Mouse (Mus musculus) thymus, postnatal 10 days (tissue): ENCODE data around the gene Areg.

Experiments
- DNase-seq, 2 experiments: peaks; one replicate each; pipeline ENCODE4 v3.0.0; 2021; ENCODE audit warnings: low spot score in 2 of 2

Gene Areg

DNA sequence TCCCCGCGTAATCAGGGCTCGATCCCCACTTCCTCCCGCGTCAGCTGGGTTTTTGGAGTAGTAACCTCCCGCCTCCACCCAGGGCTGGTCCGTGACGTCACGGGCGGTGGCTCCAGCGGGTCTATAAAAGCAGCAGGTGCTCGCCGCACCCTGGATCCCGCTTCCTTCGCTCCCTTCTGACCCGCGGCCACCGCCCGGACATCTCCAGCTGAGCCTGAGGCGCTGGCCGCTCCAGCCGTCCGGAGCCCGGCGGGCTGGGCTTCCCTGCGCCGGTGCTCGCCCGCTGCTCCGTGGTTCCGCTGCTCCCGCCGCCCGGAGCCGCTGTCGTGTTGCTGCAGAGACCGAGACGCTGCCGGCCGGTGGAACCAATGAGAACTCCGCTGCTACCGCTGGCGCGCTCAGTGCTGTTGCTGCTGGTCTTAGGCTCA lies at the start of gene Areg:
TSS of gene Areg (plus strand) at position 154 of the 428 bp plus-strand sequence.
- DNase-seq: peak; percentile 15 to 25

DNA sequence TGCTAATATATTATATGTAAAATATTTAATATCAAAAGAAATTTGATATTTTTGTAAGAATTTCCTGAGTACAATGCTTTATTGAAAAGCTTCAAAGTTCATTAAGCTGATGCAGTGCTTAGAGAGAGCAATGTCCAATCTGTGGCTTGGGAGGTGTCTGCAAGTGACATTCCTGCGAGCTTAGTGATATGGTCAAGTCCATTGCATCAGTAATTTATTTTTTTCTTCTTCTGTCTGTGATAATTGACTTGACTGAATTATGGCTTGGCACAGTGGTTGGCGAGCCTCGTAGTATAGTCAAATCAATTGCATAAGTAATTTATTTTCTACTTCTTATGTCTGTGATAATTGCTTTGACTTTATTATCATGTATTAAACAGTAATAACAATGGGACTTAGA lies 49.1 kb upstream of the Areg start:
- DNase-seq: no peak

DNA sequence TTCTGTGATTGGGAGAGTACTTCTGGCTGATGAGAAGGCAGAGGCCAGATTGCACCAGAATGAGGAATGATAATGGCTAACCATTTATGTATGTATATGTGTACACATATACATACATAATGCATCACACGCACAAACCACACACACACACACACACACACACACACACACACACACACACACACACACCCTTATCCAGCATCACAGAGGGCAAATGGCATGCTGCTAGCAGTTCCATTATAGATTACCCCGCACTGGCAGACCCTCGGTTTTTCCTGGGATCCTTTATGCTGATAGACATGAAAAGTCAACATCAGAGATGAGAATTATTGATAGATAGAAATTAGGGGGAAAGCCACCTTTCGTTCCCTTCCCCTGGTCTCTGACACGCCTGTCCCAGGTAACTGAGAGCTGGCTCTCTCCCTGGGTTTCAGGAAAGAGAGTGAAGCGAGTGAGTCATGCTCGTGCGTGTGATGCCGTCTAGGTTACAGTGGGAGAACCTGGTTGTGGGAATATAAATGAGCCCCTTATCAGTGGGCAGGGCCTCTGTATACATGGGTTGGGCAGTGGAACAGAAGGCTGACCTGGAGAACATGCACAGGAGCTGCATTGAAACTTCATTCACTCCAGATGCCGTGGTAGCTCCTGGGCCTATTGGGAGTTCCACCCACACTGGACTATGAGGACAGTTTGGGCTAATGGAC lies 41.3 kb upstream of the Areg start:
- DNase-seq: no peak

DNA sequence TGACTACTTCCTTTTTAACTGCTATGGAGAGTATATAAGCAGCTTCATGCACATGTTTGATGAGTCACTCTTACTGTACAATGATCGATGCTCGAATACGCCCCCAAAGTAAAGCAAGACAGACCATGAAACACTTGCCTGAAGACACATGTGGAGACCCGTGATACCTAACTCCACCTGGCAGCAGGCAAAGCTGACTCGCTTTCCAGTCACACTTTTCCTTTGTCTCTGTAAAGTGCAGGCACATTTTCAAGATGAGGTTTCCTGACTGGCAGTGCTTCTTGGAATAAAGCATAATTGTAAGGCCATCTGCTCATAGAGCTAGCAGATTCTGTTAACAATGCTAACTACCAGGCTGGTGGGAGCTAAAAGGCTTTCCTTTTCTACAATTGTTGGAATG lies 37.7 kb upstream of the Areg start:
- DNase-seq: no peak

DNA sequence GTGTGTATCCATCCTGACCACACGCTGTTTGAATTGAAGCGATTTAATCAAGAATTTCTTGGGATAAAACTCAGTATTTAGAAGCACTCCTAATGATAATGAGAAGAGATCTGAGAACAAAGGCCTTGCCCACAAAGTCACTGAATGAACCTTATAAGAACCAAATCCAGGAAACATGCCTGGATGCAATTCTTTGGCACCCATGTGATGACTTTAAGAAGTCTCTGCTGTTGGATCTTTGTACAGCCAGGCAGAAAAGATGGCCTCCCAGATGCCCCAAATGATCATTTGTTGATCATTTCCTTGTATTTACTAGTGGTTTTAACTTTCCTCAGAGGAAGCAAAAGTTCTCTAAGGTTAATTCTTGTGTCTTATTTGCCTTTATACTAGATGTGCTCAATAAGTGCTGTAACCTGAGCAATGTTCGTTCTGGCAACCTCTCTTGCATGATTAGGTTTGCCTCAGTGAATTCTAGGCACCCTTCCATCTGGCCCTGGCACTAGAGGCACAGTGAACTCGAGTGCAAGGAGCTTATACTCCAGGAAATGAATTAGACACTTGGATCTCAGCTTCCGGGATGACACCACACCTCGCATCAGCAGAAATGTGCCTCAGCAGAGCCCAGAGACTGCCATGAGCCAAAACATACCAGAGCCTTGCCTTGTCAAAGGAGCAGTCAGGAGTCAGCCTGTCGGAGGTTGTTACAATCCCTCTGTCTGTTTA lies 35.3 kb upstream of the Areg start:
- DNase-seq: no peak

DNA sequence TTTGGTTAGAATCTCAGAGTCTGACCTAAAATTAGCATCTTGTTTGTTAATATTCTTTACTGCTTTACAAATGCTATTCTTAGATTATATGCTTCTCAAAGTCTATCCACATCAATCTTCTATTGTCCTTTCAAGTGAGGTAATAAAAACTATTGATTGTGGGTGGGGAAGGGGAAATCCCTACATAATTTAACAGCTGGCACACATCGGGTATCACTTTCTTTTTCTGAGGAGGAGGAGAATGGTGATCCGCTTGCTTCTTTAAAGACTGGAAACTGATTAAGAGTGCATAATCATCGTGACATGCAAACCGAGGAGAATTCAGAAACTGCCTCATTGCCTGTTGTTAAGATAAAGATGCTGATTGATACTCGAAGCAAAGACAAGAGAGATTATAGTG lies 33.2 kb upstream of the Areg start:
- DNase-seq: no peak

DNA sequence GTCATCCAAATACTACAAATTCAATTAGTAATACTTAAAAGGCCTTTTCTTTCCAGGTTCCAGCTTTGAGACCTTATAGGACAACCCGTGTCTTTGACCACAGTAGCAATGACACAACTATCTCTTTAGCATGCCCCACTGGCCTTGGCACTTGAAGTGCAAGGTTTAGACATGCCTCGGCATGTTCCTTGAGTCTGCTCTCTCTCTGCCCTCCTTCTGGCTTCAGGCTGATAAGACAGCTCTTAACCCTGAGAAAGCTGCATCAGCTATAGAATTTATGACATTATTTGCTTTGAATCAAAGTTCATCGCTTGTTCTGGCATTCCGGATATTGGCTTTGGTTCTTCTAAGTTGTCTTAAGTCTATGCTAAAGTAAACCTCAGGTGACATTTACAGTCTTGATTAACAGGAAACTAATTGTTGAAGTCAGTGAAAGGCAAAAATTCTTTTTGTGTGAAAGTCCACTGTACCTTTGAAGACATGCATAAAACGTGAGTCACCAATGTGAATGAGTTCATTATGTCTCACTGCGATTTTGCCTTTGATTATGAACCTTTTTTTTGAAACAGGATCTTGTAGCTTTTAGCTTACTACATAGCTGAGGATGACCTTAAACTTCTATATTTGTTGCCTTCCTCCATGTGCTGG lies 29.3 kb upstream of the Areg start:
- DNase-seq: no peak

DNA sequence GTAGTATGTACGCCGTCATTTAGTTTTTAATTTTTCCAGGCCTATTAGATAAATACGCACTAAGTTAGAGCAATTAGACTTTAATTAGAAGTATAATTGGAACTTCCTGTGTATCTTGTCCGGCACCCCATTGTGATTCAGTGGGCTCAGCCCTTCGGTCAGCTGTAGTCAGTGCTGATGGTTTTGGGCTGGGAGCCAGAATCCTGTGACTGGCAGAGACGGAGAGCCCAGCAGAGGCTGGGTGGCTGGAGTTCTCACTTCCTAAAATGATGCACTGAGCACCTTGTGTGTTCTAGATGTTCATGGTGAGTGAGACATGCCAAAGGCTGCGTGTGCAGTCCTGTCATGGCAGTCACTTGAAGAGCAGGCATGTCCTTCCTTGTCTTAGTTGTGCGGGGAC lies 28.4 kb upstream of the Areg start:
- DNase-seq: no peak

DNA sequence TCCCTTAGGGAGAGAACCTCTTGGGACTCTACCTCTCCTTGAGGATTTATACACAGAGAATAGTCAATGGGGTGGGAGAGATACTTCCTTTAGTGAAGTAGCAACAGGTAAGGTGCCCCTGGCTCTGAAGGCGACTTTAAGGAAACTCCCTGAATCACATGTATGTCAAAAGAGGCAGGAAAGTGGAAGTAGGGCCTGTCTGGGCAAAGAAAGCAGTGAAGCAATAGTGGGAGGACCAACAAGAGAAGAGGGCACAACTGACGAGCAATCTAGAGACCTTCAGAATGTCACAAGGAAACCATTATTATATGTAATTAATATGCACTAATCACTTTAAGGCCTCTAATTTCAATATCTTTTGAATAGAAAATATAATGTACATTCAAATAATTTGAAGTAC lies 25.4 kb upstream of the Areg start:
- DNase-seq: no peak

DNA sequence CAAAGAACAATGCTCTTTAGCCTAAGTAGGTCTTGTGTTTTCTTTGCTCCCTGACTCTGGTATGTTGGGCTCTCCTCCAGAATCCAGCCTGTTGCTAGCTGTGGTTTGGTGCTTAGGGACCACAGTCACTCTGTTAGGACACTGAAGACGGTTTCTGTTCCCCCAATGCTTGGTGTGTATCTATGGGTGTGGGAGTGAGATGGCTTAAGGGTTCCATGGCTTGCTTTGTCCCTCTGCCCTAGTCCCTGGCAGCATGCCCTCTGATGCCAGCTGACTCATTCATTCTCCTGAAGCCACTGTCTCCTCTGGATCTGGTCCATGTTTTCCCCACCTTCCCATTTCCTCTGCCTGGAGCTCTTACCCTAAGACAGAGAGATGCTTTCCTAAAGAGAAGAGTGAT lies 24.8 kb upstream of the Areg start:
- no peak for DNase-seq

DNA sequence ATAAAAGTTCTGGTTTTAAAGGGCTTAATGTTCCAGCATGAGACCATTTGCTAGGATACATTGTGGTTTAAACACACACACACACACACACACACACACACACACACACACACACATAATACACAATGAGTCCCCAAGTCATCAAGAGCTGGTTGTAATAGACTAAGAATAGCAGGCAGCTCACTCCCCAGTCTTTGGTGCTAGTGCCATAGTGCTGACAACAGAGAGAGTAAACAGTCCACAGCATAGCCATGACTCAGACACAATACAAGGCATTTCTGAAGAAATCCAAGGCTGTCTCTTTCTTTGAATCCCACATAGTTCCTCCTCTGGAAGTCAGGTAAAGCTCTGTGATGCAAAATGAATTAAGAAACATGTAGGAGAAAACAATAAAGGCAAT lies 20.8 kb upstream of the Areg start:
- DNase-seq: no peak

DNA sequence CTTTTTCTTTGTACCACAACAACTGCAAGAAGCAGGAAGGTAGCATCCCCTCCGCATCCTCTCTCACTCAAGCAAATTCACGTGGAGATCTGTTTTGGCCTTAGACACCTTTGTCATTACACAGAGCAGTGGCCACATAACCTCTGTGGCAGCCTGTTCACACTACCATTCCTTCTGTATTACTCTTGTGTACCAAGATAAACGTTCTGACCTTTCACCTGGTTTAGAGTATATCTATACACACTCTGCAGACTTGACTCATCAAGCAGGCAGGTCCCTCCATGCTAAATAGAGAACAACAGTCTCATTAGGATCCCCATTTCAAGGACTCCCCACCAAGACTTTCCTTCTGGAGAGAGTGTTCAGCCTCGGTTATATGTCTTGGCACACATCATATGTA lies 16.0 kb upstream of the Areg start:
- no peak for DNase-seq

DNA sequence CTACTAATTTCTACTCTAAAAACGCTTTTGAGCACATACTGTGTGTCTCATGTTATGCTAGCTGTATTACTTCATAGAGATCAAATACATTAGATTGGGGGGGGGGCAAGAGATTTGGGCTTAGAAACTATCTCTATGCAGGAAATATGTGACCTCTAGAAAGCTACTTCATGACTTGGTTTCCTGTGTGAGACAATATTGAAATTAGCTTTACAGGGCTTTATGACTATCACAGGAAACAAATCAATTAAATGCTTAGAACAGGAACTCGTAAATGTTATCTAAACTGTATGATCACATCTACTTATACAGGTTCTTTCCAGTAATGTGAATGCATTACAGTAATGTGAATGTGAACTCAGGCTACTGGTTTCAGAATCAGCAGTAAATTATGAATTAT lies 15.3 kb upstream of the Areg start:
- DNase-seq: no peak

DNA sequence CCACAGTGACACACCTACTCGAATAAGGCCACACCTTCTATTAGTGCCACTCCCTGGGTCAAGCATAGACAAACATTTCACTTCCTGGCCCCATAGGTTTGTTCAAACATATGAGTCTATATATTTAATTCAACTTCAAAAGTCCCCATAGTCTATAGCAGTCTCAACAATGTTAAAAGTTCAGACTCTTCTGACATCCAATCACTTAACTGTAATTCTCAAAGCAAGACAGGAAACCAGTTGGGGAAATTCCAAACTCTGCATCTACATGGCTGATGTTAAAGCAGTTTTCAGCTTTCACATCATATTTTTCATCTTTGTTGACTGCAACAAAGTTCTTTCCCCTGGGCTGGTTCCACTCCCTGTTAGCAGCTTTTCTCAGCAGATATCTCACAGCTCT lies 12.8 kb upstream of the Areg start:
- DNase-seq: no peak

DNA sequence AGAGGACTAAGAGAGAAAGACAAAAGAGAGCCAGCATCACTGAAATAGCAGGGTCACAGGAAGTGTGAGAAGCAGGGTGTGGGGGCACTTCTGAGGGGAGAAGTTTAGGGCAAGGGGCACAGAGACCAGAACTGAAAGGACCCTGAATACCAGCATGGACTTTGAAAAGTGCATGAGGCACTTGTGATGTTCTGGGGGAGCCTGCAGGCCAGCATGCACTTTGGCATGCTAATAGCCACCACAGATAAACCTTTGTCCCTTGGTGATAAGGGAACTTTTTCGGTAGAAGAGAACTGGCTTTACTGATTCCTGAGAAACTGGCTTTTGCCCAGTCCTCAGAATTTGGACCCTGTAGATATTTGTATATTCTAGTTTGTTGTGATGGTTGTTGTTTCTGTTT lies 4.4 kb upstream of the Areg start:
- DNase-seq: no peak

DNA sequence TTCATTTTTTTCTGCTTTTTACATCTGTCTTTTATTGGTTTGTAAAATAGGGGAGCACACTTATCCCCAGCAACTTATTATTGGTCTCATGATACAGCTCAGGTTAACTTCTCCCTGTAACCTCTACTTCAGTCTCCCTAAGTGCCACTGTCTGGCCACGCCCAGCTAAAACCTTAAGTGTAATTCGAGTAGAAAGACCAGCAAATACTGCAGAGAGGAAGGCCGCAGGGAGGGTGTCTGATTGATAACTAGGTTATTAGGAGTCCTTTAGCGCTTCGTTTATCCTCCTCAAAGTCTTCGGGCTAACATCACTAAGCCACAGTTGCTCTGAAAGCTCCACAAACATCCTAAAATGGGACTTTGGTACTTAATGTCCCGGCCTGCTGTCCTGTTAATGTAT lies 429 bp upstream of the Areg start:
- no peak for DNase-seq

DNA sequence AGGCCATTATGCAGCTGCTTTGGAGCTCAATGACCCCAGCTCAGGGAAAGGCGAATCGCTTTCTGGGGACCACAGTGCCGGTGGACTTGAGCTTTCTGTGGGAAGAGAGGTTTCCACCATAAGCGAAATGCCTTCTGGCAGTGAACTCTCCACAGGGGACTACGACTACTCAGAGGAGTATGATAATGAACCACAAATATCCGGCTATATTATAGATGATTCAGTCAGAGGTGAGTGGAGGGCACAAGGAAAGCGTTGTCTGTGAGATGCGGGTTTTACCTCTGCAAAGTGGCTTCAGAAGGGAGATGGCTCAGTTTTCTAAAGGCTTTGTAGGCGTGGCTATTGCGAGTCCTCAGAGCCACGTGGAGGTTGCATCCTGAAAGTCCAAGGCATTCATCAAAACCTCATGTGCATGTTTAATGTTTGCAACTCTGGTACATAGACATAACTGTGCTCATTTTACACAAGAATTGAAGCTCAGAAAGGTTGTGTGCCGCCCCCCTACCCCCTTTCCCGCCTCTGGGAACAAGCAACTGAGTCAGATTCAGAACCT lies 1.6 kb downstream of the Areg start:
- no peak for DNase-seq

DNA sequence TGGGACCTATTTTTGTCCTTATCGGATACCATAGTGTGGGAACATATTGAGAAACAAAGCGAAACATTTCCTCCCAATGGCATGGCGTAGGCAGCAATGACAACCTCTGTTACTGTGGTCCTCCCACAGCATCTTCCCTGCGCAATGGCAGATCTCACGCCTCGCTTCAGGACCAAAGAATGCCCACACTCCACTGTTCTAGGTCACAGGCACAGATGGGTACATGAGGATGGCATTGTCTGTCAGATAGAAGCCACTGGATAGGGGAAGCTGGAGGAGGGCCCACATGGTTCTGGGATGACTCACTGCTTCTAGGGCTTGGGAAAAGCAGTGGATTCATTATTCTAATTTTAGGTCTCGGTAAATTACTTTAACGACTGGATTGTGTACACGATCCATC lies 5.6 kb downstream of the Areg start:
- DNase-seq: no peak

DNA sequence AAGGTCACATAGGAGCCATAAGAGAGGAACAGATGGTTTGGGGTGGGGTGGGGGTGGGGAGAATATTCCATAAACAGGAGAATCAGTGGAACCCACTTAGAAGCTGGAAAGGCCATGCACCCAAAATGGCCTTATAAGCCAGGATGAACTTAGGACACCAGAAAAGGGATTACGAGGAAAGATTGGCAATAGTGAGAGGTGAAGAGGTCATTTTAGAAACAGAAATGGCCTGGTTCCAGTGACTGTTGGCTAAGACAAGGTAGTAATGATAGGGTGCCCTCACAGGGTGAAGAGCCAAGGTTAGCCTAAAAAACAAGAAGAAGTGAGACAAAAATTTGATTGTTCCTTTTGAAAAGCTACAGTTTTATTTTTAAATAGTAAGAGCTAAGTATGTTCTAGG lies 7.6 kb downstream of the Areg start:
- no peak for DNase-seq

DNA sequence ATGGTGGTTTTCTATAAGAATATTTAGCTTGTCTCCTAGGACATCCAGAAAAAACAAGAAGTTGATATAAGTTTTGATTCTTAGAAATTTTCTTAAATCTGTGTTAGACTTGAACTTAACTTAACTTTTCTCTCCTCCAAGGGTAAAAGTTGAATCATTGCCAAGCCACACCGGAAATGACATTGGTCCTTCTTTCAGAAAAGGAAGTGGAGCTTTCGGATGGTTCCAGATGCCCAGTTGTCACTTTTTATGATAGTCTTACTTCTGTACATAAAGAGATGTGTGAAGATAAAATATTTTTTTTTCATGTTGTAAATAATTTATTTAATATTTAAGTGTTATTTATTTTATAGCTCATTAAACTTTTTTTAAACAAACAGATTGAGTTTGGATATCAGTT lies 8.7 kb downstream of the Areg start:
- DNase-seq: no peak

DNA sequence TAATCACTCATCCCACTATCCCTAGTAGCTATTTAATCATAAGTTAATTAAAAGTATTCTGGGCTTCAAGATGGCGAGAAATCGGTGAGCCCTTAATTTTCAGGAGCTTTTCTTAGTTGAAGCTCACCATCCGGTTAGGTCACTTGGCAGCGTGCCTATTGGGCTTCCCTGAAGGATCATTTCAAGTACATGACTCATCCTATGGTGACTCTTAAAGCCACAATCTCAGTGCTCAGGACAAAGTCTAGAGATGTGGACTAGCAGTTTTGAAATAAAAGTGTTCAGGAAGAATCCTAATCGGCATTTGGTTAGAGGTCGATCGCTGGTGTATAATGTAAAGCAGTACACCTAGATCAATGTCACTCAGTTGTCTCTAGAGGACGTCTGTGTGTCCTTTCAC lies 17.3 kb downstream of the Areg start:
- DNase-seq: no peak

DNA sequence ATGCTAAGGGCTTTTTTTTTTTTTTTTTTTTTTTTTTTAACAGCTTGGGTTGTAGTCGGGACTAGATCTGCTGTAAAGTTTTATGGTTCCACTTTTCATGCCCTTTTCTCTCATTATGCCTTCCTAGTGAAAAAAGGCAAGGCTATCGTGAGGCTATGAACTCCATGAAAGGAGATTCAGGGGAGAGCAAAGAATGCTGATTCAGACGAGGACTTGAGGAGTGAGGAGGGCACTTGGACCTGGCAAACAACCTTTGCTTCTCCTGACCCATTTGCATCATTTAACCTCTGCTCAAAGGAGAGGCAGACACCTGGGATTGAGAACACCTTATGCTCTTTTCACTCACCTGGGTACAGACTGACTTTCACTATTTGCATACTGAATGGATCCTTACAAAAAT lies 17.8 kb downstream of the Areg start:
- DNase-seq: no peak

DNA sequence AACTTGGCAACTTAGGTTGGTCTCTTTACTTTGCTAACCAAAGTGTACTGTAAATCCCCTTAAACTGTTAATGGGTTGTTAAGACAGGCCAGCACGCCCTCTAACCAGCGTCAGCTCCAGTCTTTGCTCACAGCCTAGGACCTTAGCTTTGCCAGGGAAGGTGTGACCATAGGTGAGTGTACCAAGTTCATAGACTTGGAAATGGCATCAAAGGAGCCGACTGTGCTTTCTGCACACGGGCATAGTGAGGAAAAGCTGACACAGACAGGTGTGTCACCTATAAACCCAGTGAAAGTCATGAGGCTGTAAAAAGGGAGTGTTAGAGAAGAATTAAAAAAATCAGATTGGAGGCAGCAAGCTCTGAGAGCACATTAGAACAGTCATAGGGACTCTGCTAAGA lies 23.4 kb downstream of the Areg start:
- no peak for DNase-seq
